Mouse (Mus musculus): ENCODE results near the gene Psmd5. TPM values are rescaled to one million over a fixed set of nuclear protein-coding genes. Genes with fewer than 3 reads are reported as not detected.

Psmd5 gene
- total RNA-seq (2021): 10 to 100 TPM; 40.2 to 46.1 TPM

DNA sequence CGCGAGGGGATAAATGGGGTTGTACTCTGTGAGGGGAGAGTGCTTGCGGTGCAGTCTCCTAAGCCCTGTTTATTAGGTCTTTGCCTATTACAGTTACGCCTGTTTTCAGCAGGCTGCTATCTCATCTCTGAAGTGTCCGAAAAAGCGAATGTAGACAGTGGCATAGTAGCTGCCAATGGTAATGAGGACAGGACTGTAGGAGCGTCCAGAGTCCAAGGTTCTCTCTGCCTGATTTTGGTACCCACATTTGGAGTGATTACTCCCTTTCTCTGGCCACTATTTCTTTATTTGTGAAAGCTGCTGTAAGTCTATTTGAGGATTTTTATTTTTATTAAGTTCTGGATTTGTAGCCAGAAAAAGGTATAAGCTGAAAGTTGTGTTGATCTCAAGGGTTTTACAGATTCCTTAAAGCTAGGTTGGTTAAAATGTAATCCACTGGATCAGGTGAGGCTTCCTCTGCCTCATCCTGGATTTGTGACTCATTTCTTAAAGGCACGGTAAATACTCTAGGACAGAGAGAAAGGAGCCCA, at the start of gene Psmd5:
TSS of gene Psmd5 (minus strand) at position 153 of the 530 bp plus-strand sequence.
- DNase-seq (ENCODE audit: extremely low spot score in 1 of 2, low spot score in 1 of 2): no peak

GRCm38 (mm10) chr2:34922729-34923128, 48.0 kb upstream of the Psmd5 start:
- DNase-seq (ENCODE audit: extremely low spot score in 1 of 2, low spot score in 1 of 2): no peak

GRCm38 (mm10) chr2:34920144-34920543, 45.4 kb upstream of the Psmd5 start:
- DNase-seq (ENCODE audit: extremely low spot score in 1 of 2, low spot score in 1 of 2): no peak

DNA sequence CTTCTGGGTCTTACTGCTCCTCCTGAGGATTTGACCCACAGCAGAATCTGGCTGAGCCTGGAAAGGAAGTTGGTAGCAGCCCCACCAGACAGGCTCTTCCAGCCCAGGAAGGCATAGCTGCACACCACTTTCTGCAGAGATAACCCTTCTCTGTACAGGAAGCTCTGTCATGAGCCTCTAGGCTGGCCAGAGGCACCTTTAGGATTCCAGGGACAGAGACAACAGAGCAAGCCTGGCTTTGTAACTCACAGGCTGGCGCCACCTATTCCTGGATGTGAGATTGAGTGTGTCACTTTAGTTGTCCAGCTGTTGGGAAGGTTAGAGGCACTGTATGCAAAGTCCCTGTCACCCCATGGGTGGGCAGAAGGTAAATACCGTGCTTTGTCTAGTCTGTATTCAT, 40.3 kb upstream of the Psmd5 start:
- DNase-seq (ENCODE audit: extremely low spot score in 1 of 2, low spot score in 1 of 2): no peak

- DNase-seq (ENCODE audit: extremely low spot score in 1 of 2, low spot score in 1 of 2): no peak
Observed at GRCm38 (mm10) chr2:34914823-34915082, 40.0 kb upstream of the Psmd5 start.

- peak in 1 of 2 experiments; percentile 28 for DNase-seq (ENCODE audit: extremely low spot score in 1 of 2, low spot score in 1 of 2)
Observed at GRCm38 (mm10) chr2:34914069-34914822, 39.5 kb upstream of the Psmd5 start.

- DNase-seq (ENCODE audit: extremely low spot score in 1 of 2, low spot score in 1 of 2): no peak
Observed at GRCm38 (mm10) chr2:34913218-34914068, 38.7 kb upstream of the Psmd5 start, which contains the start of gene Phf19. Gene Phf19, minus strand, starts transcription at chr2:34914026.

DNA sequence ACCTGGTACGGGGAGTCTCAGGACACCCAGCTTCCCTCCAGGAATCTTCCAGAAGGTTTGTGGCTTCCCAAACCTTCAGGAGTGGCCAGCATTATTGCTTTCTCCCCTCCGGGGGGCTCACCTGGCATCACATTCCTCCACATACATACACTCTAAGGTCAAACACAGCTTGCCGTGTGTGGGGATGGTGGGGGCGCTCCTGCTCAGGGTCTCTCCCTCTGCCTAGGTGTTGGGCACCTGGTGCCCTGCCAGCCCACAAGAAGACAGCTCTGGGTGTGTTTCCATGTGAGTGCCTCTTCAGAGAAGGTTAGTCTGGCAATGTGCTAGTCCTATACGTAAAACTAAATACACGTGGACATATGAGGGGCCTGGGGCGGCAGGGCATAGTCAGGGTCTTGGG, 37.8 kb upstream of the Psmd5 start:
- DNase-seq (ENCODE audit: extremely low spot score in 1 of 2, low spot score in 1 of 2): no peak

- DNase-seq (ENCODE audit: extremely low spot score in 1 of 2, low spot score in 1 of 2): no peak
Observed at GRCm38 (mm10) chr2:34911871-34912270, 37.1 kb upstream of the Psmd5 start.

DNA sequence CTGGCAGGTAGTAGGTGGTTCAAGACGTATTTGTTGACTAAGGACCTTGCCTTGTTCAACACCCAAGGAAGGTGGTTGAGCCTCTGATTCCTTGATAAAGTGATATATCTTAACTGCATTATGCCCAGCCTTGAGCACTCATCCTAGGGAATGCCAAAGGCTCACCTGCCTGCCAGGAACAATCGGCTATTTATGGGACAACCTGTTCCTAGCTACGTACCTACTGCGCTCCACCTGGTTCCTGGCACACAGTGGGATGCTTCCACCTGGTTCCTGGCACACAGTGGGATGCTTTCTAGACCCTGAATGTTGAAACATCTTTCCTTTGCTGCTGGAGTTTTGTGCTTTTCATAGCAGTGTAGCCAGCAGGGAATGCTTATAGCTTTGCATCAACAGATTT, 35.0 kb upstream of the Psmd5 start:
- no peak for DNase-seq (ENCODE audit: extremely low spot score in 1 of 2, low spot score in 1 of 2)

DNA sequence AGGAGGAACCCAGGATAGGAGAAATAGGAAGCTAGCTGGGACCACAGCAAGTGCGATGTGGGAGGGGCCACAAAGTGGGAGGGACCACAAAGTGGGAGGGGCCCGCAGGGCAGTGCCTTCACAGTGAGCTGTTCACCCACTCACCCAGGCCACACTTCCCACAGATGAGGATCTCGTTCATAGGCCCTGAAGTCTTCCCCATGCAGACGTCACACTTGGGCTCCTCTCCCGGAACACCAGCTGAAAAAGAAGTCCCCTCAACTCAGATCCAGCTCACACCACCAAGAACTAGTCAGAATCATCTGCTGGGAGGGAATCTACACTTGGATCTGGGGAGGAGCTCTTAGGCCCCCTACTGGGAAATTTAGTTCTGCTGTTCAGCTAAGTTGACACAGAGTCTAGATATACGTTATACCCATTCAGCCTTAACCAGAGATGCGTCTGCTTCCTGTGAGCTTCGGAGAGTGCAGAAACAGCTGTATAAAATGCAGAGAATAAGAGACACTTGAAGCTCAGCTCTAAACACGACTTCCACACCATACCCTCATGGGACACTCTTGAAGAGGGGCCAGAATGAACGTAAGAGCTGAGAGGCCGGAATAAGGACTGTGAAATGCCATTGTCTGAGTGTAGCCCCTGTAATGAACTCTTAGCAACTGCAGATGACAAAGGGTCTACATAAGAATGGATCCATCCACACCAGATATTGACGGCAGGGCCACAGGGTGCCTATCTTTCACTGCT, 32.3 kb upstream of the Psmd5 start:
- no peak for DNase-seq (ENCODE audit: extremely low spot score in 1 of 2, low spot score in 1 of 2)

DNA sequence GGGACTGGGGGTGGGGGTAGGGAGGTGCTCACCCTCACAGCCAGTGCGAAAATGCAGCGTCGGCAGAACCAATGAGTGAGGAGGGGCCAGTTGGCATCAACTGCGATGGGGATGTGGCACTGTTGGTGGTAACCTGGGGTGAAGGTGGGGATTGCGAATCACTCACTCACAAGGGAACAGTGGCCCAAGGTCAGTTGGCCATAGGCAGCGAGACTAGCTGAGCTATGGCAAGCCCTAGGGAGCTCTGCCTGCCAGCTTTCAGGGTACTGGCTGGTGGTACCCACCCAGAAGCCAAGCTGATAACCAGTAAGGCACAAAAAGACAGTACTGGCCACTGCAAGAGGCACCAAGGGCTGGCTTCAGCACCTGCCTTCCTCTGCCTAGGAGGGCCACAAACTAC, 31.7 kb upstream of the Psmd5 start:
- no peak for DNase-seq (ENCODE audit: extremely low spot score in 1 of 2, low spot score in 1 of 2)

DNA sequence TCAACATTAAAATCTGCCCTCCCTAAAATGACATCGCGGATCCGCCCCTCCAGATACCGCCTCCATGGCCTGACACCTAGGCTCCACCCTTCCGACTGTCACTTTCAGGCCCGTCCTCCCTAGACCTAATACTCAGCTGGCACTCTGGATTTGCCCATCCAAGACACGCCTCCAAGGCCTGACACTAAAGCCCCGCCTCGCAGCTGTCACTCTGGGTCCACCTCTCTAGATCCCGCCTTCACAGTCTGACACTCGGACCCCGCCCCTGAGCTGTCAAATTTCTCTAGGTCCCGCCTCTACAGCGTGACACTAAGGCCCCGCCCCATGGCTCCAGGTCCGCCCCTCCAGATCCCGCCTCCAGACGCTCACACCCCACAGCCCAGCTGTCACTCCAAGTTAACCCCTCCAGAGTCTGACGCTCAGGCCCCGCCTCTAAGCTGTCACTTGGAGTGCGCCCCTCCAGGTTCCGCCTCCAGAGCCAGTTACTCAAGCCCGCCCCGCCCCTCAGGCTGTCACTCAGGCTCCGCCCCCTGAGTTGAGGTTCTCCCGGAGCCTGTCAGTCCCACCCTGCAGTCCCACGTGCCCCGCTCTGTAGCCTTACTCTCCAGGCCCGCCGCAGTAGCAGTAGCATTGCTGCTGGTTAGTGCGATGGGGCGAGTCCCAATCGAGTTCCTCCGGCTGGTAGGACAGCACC, 30.2 kb upstream of the Psmd5 start:
- peak; percentile 86 to 88 for DNase-seq (ENCODE audit: extremely low spot score in 1 of 2, low spot score in 1 of 2)

DNA sequence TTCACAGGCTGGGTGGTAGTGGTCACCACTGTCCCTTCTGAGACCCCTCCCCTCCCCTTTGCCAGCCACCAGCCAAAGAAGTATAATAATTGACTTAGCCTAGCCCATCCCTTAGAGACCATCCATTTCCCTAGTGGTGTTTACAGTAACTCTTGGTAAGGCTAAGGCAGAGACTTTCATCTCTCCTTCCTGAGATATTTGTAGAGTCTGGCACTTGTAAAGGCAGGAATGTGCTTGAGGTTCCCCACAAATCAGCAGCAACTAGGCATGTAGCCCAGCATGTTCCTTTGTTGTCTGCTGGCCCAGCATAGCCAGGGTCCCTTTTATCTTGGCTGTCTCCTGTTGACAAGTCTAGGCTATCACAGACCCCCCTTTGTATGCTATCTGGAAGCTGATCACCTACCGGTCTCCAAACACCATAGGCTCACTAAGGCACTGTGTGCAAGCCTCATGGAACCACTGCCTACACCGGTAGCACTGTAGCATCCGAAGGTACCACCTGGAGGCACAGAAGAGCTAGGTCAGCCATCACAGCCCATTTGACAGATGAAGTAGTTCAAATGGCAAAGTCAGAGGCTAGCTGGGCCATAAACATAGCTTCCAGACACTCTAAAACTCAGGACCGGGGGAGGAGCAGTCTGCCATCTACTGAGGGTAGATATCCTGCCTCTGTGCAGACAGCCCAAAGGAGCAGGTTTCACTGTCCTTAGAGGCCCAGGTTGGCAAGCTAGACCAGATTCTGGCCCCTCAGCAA, 29.1 kb upstream of the Psmd5 start:
- no peak for DNase-seq (ENCODE audit: extremely low spot score in 1 of 2, low spot score in 1 of 2)

- DNase-seq (ENCODE audit: extremely low spot score in 1 of 2, low spot score in 1 of 2): no peak
Observed at GRCm38 (mm10) chr2:34903191-34903590, 28.4 kb upstream of the Psmd5 start.

GRCm38 (mm10) chr2:34902731-34903130, 28.0 kb upstream of the Psmd5 start:
- no peak for DNase-seq (ENCODE audit: extremely low spot score in 1 of 2, low spot score in 1 of 2)

DNA sequence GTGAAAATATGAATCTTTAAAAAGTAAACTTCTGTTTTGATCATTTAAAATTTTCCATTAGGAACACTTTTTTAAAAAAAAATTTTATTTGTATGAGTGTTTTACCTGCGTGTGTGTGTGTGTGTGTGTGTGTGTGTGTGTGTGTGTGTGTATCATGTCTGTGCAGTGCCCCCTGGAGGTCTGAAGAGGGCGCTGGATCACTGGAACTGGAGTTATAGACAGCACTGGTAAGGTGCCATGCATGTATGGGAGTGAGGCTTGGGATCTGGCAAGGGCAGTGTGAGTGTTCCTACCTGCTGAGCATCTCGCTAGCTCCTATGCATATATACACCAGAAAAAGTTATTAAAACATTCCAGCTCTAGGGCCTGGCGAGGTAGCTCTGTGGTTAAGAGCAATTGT, 27.0 kb upstream of the Psmd5 start:
- no peak for DNase-seq (ENCODE audit: extremely low spot score in 1 of 2, low spot score in 1 of 2)

GRCm38 (mm10) chr2:34900412-34900811, 25.6 kb upstream of the Psmd5 start:
- DNase-seq (ENCODE audit: extremely low spot score in 1 of 2, low spot score in 1 of 2): no peak

DNA sequence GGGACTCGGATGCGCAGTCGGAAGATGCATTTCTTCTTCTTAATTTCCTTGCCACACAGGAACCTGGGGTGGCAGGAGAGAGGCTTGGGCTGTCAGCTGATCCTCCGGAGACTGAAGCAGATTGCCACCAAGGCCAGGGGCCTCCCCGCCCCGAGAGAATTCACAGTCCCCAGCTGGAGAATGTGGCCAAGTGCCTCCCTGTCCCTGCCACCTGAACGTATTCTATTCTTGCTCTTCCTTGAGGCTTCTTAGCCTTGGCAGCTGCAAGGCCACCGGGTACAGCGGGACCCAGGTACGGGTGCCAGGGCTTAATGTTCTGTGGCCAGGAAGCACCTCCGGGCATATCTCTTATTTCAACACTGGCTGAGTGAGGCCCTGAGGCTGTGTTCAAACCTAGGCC, 24.9 kb upstream of the Psmd5 start:
- DNase-seq (ENCODE audit: extremely low spot score in 1 of 2, low spot score in 1 of 2): no peak

- DNase-seq (ENCODE audit: extremely low spot score in 1 of 2, low spot score in 1 of 2): no peak
Observed at GRCm38 (mm10) chr2:34897820-34898219, 23.1 kb upstream of the Psmd5 start.
